Mouse (Mus musculus): ENCODE results near the gene Rps11. TPM values are rescaled to one million over a fixed set of nuclear protein-coding genes. Genes with fewer than 3 reads are reported as not detected.

The Rps11 gene
- total and polyA plus RNA-seq, 2 experiments from 2014 or later: 814 to 1,229 TPM

DNA sequence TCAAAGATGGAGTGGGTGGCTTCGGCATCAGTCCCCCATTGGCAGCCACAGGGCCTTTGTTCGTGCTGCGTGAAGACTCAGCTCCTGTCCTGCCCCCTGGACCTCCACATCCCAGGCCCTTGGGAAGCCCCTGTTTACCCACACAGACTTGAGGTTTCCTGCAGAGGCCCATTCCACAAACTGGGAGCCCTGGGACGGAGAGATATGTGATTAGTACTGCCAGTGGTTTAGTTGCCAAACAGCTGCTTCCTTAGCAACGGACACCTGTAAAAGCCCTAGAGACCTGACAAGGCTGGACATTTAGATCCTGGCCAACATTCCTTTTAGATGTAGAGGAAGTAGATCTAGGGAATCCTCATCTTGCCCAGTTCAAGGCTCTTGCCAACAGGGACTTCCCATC, 17.7 kb upstream of the Rps11 start:
- no peak overlapping the region for H3K27ac ChIP-seq (ENCODE audit: low read depth, low read length)
- H3K4me2 ChIP-seq (ENCODE audit: low read depth): no peak overlapping the region
- H3K27me3 ChIP-seq (ENCODE audit: insufficient read depth, low read length): 0 out of 2 replicates have a peak, but pooled peaks cover 3% of the 10 kb centered on the region
- WGBS: 91% methylated on average over 5 of the region's 5 CpGs
- H3K4me1 ChIP-seq (ENCODE audit: insufficient read depth): no peaks in the 10 kb centered on the region
- DNase-seq (no peak), ATAC-seq (no peak)
- 0 out of 2 replicates have a peak, but pooled peaks cover 5% of the 10 kb centered on the region for H3K36me3 ChIP-seq (ENCODE audit: insufficient read depth)
- no peak overlapping the region for H3K4me3 ChIP-seq (ENCODE audit: low read depth, low read length)
- H3K9ac ChIP-seq: no peak overlapping the region
- TF ChIP-seq CTCF (IDR thresholded peaks at IDR 0.05; ENCODE audit: low read depth): no peak
- H3K9me3 ChIP-seq (ENCODE audit: low read length): no peaks in the 10 kb centered on the region

DNA sequence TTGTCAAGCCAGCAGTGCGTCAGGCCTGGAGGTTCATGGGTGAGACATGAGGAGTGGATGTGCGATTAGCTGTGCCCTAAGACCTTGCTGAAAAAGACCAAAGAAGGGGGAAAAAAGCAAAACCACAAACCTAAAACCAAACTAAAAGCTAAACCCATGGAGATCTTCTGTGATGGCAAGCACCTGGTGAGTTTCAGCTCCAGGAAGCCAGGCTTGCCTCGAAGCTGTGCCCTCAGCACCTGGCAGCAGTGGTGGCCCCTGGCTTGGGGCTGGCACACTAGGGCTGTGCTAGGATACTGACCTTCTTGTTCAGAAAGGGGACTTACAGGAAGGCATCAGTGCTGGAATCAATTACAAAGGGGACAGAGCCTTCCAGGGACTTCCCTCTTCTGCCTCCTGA, 17.1 kb upstream of the Rps11 start:
- Histone ChIP-seq H3K4me2 (ENCODE audit: low read depth) (no peak overlapping the region), H3K4me1 (ENCODE audit: insufficient read depth) (no peaks in the 10 kb centered on the region), H3K27ac (ENCODE audit: low read depth, low read length) (no peak overlapping the region), H3K36me3 (ENCODE audit: insufficient read depth) (0 out of 2 replicates have a peak, but pooled peaks cover 5% of the 10 kb centered on the region), H3K9me3 (ENCODE audit: low read length) (no peaks in the 10 kb centered on the region), H3K27me3 (ENCODE audit: insufficient read depth, low read length) (0 out of 2 replicates have a peak, but pooled peaks cover 3% of the 10 kb centered on the region), H3K4me3 (ENCODE audit: low read depth, low read length) (no peak overlapping the region), H3K9ac (no peak overlapping the region)
- WGBS: 80% methylated on average over 3 of the region's 3 CpGs
- ATAC-seq (no peak), DNase-seq (no peak)
- TF ChIP-seq CTCF (IDR thresholded peaks at IDR 0.05; ENCODE audit: low read depth): no peak

- Histone ChIP-seq H3K4me1 (ENCODE audit: insufficient read depth) (no peaks in the 10 kb centered on the region), H3K36me3 (ENCODE audit: insufficient read depth) (0 out of 2 replicates have a peak, but pooled peaks cover 5% of the 10 kb centered on the region), H3K27me3 (ENCODE audit: insufficient read depth, low read length) (0 out of 2 replicates have a peak, but pooled peaks cover 3% of the 10 kb centered on the region), H3K27ac (ENCODE audit: low read depth, low read length) (no peak overlapping the region), H3K4me3 (ENCODE audit: low read depth, low read length) (no peak overlapping the region), H3K9me3 (ENCODE audit: low read length) (no peaks in the 10 kb centered on the region), H3K4me2 (ENCODE audit: low read depth) (no peak overlapping the region), H3K9ac (no peak overlapping the region)
- TF ChIP-seq CTCF (IDR thresholded peaks at IDR 0.05; ENCODE audit: low read depth): no peak
- ATAC-seq (no peak), DNase-seq (no peak)
- WGBS: 75% methylated on average over 8 of the region's 8 CpGs
These were observed 15.9 kb upstream of the Rps11 start for GRCm38 (mm10) chr7:45139904-45140723.

DNA sequence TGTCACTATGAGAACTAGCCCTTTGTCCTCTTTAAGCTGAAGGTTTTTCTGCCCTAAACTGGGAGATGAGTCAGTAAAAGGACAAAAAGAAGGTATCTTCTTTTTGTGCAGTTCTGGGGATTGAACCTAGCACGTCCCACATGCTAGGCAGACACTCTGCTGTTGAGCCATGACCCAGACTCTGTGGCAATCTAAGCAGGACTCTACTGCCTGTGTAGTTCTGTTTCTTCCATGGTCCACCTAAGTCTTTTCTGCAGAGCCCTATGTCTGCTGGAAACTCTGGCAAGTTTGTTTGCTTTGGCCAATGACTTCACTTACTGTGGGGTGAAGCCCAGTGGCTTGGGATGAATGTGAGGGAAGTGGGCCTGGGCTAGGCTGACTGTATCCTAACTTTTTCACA, 14.2 kb upstream of the Rps11 start:
- Histone ChIP-seq H3K27ac (ENCODE audit: low read depth, low read length) (no peak overlapping the region), H3K36me3 (ENCODE audit: insufficient read depth) (no peaks in the 10 kb centered on the region), H3K4me2 (ENCODE audit: low read depth) (no peak overlapping the region), H3K9ac (no peak overlapping the region), H3K27me3 (ENCODE audit: insufficient read depth, low read length) (0 out of 2 replicates have a peak, but pooled peaks cover 3% of the 10 kb centered on the region), H3K4me1 (ENCODE audit: insufficient read depth) (no peaks in the 10 kb centered on the region), H3K9me3 (ENCODE audit: low read length) (no peaks in the 10 kb centered on the region), H3K4me3 (ENCODE audit: low read depth, low read length) (no peak overlapping the region)
- 72% methylated on average over 1 of the region's 1 CpGs for WGBS
- no peak for TF ChIP-seq CTCF (IDR thresholded peaks at IDR 0.05; ENCODE audit: low read depth)
- ATAC-seq: no peak
- DNase-seq: no peak

GRCm38 (mm10) chr7:45137171-45138006, 13.2 kb upstream of the Rps11 start:
- H3K4me2 ChIP-seq (ENCODE audit: low read depth): no peak overlapping the region
- H3K36me3 ChIP-seq (ENCODE audit: insufficient read depth): no peaks in the 10 kb centered on the region
- H3K9me3 ChIP-seq (ENCODE audit: low read length): no peaks in the 10 kb centered on the region
- no peak for TF ChIP-seq CTCF (IDR thresholded peaks at IDR 0.05; ENCODE audit: low read depth)
- H3K4me3 ChIP-seq (ENCODE audit: low read depth, low read length): no peak overlapping the region
- DNase-seq (no peak), ATAC-seq (no peak)
- 85% methylated on average over 12 of the region's 12 CpGs for WGBS
- H3K9ac ChIP-seq: no peak overlapping the region
- H3K27ac ChIP-seq (ENCODE audit: low read depth, low read length): no peak overlapping the region
- 0 out of 2 replicates have a peak, but pooled peaks cover 3% of the 10 kb centered on the region for H3K27me3 ChIP-seq (ENCODE audit: insufficient read depth, low read length)
- H3K4me1 ChIP-seq (ENCODE audit: insufficient read depth): no peaks in the 10 kb centered on the region

DNA sequence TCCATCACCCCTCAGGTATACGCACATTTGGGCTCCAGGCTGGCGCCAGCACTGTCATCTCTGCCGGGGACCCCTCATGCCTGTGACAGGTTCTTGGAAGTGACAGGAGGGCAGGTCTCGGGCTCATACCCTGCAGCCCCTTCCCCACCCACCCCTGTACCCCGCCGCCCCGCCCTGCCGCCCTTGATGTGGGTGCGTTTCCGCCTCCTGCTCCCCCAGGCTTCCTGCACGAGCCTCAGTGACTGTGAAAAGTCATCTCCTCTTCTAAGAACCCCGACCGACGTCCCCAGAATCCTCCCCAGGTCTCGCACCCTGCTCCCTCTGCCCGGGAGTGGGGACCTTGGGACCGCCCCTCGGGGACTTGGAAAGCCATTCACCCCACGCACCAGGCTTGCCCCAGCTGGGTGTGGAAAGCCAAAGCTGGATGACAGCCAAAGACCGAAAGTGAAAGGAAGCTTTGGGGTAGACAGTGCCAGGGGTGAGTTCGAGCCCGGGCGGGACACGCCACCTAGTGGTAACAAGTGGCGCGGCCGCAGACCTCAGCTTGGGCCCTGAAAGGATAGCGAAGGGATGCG, 11.8 kb upstream of the Rps11 start, which contains the start of the genes Gm45713 and Flt3l:
TSS of gene Gm45713 (minus strand) at position 239 of the 575 bp plus-strand sequence.
TSS of gene Flt3l (minus strand) at position 440 of the 575 bp plus-strand sequence.
- peak; percentile 87 for DNase-seq
- H3K27me3 ChIP-seq (ENCODE audit: insufficient read depth, low read length): 0 out of 2 replicates have a peak, but pooled peaks cover 3% of the 10 kb centered on the region
- peak; percentile 90 for ATAC-seq
- H3K36me3 ChIP-seq (ENCODE audit: insufficient read depth): no peaks in the 10 kb centered on the region
- H3K9me3 ChIP-seq (ENCODE audit: low read length): no peaks in the 10 kb centered on the region
- 1% methylated on average over 28 of the region's 29 CpGs for WGBS
- no peaks in the 10 kb centered on the region for H3K4me1 ChIP-seq (ENCODE audit: insufficient read depth)
- peak within 1 kb of the TSS; percentile 31 for H3K4me3 ChIP-seq (ENCODE audit: low read depth, low read length)
- peak within 1 kb of the TSS; percentile 54 for H3K4me2 ChIP-seq (ENCODE audit: low read depth)
- H3K27ac ChIP-seq (ENCODE audit: low read depth, low read length): no peak within 1 kb of the TSS
- peak within 1 kb of the TSS; percentile 43 for H3K9ac ChIP-seq
- TF ChIP-seq CTCF (IDR thresholded peaks at IDR 0.05; ENCODE audit: low read depth): peak; percentile 90

Measured in forebrain, postnatal 0 days (tissue).